Mouse (Mus musculus): ENCODE results near the gene 1700010I14Rik.

The 1700010I14Rik gene

GRCm38 (mm10) chr17:8988119-8988807, at the start of gene 1700010I14Rik:
Gene 1700010I14Rik (plus strand): TSS chr17:8988333.
- TF ChIP-seq CTCF (conservative IDR thresholded peaks at IDR 0.05; ENCODE audit: low read length) = peak; percentile 53
- TF ChIP-seq POU5F1 (IDR thresholded peaks at IDR 0.05; ENCODE audit: borderline replicate concordance, low read length) = no peak
- no peaks in the 10 kb centered on the region for H3K27me3 ChIP-seq (ENCODE audit: insufficient read depth, low read length)
- peak within 1 kb of the TSS; percentile 73 for H3K4me3 ChIP-seq (replicated peaks; ENCODE audit: low read length)
- H3K36me3 ChIP-seq (ENCODE audit: insufficient read depth, low read length) = no peaks in the 10 kb centered on the region
- peaks cover 36% of the 10 kb centered on the region for H3K4me1 ChIP-seq (replicated peaks; ENCODE audit: low read depth, low read length)
- no peaks in the 10 kb centered on the region for H3K9me3 ChIP-seq (ENCODE audit: low read length)

- TF ChIP-seq NANOG (IDR thresholded peaks at IDR 0.05; ENCODE audit: borderline replicate concordance, low read length) = no peak
- no peak for TF ChIP-seq CTCF (conservative IDR thresholded peaks at IDR 0.05; ENCODE audit: low read length)
- TF ChIP-seq POU5F1 (IDR thresholded peaks at IDR 0.05; ENCODE audit: borderline replicate concordance, low read length) = no peak
- H3K27me3 ChIP-seq (ENCODE audit: insufficient read depth, low read length) = no peaks in the 10 kb centered on the region; the same call in 1 of the 2 replicates
- H3K4me1 ChIP-seq (replicated peaks; ENCODE audit: low read depth, low read length) = no peaks in the 10 kb centered on the region
- H3K9me3 ChIP-seq (ENCODE audit: low read length) = no peaks in the 10 kb centered on the region
- no peak overlapping the region for H3K4me3 ChIP-seq (replicated peaks; ENCODE audit: low read length)
- H3K36me3 ChIP-seq (ENCODE audit: insufficient read depth, low read length) = no peaks in the 10 kb centered on the region
Measured at GRCm38 (mm10) chr17:8951588-8951987, 36.5 kb upstream of the 1700010I14Rik start.

- H3K4me3 ChIP-seq (replicated peaks; ENCODE audit: low read length) = no peak overlapping the region
- H3K9me3 ChIP-seq (ENCODE audit: low read length) = no peaks in the 10 kb centered on the region
- no peaks in the 10 kb centered on the region for H3K36me3 ChIP-seq (ENCODE audit: insufficient read depth, low read length)
- H3K27me3 ChIP-seq (ENCODE audit: insufficient read depth, low read length) = no peaks in the 10 kb centered on the region; the same call in 1 of the 2 replicates
- no peak for TF ChIP-seq NANOG (IDR thresholded peaks at IDR 0.05; ENCODE audit: borderline replicate concordance, low read length)
- TF ChIP-seq POU5F1 (IDR thresholded peaks at IDR 0.05; ENCODE audit: borderline replicate concordance, low read length) = no peak
- no peak for TF ChIP-seq CTCF (conservative IDR thresholded peaks at IDR 0.05; ENCODE audit: low read length)
- no peaks in the 10 kb centered on the region for H3K4me1 ChIP-seq (replicated peaks; ENCODE audit: low read depth, low read length)
Measured at GRCm38 (mm10) chr17:8952951-8953350, 35.2 kb upstream of the 1700010I14Rik start.

DNA sequence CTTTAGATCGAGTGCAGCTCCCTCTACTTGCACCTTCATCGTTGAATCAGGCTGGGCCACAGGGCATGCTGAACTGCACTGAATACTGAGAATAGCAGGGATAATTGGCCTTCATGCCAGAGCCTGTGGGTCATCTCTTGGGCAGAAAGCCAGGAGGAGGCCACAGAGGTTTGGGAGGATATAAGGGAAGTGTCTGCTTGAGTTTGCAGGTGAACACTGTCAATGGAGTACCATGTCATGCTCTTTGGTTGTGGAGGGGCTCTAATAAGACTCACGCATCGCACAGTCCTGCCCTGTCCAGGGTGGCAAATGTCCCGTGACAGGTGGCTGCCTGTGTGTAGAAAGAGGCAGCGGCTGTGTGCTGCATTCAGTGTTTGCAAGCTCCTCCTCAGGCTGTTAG, 30.0 kb upstream of the 1700010I14Rik start:
- Histone ChIP-seq H3K27me3 (ENCODE audit: insufficient read depth, low read length) (no peaks in the 10 kb centered on the region), H3K36me3 (ENCODE audit: insufficient read depth, low read length) (no peaks in the 10 kb centered on the region), H3K9me3 (ENCODE audit: low read length) (no peaks in the 10 kb centered on the region), H3K4me3 (replicated peaks; ENCODE audit: low read length) (no peak overlapping the region), H3K4me1 (replicated peaks; ENCODE audit: low read depth, low read length) (peaks cover 3% of the 10 kb centered on the region; the same call in 1 of the 2 replicates)
- TF ChIP-seq NANOG (IDR thresholded peaks at IDR 0.05; ENCODE audit: borderline replicate concordance, low read length) (no peak), POU5F1 (IDR thresholded peaks at IDR 0.05; ENCODE audit: borderline replicate concordance, low read length) (no peak), CTCF (conservative IDR thresholded peaks at IDR 0.05; ENCODE audit: low read length) (no peak)

DNA sequence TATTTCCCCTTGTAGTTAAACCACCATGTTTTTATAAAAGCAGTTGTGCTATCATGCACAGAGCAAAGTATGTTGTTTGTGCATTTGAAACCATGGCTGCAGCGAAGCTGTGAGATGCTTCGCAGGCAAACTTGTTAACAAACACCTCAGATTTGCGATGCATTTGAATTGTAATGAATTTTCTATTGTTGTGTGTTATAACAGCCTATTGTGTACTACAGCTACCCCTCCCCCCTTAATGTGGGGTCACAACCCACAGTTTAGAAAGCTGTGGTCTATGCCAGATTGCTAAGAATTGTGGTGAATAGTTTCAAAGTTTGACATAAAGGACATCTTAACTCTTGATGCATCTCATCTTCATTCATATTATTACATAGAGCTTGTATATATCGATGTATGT, 27.7 kb upstream of the 1700010I14Rik start:
- Histone ChIP-seq H3K36me3 (ENCODE audit: insufficient read depth, low read length) (no peaks in the 10 kb centered on the region), H3K4me3 (replicated peaks; ENCODE audit: low read length) (no peak overlapping the region), H3K4me1 (replicated peaks; ENCODE audit: low read depth, low read length) (peaks cover 3% of the 10 kb centered on the region; the same call in 1 of the 2 replicates), H3K9me3 (ENCODE audit: low read length) (no peaks in the 10 kb centered on the region), H3K27me3 (ENCODE audit: insufficient read depth, low read length) (no peaks in the 10 kb centered on the region)
- no peak for TF ChIP-seq CTCF (conservative IDR thresholded peaks at IDR 0.05; ENCODE audit: low read length)
- no peak for TF ChIP-seq NANOG (IDR thresholded peaks at IDR 0.05; ENCODE audit: borderline replicate concordance, low read length)

GRCm38 (mm10) chr17:8961097-8961496, 27.0 kb upstream of the 1700010I14Rik start:
- Histone ChIP-seq H3K9me3 (ENCODE audit: low read length) (no peaks in the 10 kb centered on the region), H3K4me3 (replicated peaks; ENCODE audit: low read length) (no peak overlapping the region), H3K27me3 (ENCODE audit: insufficient read depth, low read length) (no peaks in the 10 kb centered on the region), H3K36me3 (ENCODE audit: insufficient read depth, low read length) (no peaks in the 10 kb centered on the region), H3K4me1 (replicated peaks; ENCODE audit: low read depth, low read length) (peaks cover 3% of the 10 kb centered on the region; the same call in 1 of the 2 replicates)
- TF ChIP-seq CTCF (conservative IDR thresholded peaks at IDR 0.05; ENCODE audit: low read length) (no peak), POU5F1 (IDR thresholded peaks at IDR 0.05; ENCODE audit: borderline replicate concordance, low read length) (no peak), NANOG (IDR thresholded peaks at IDR 0.05; ENCODE audit: borderline replicate concordance, low read length) (no peak)

DNA sequence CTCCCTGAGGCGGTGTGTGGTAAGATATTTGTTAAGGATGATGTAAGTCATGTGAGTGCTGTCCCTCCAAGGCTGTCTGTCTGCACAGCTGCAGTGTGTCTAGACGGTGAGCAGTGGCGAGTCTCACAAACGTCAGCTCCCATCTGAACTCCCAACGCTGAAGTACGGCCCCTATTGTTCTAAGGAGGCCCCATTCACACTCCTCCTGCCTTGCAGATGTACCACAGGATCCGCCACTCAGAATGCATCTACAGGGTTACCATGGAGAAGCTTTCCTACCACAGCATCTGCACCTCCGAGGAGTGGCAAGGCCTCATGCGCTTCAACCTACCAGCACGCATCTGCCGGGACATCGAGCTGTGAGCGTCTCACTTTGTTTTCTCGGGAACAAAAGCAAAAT, 26.5 kb upstream of the 1700010I14Rik start:
- Histone ChIP-seq H3K4me3 (replicated peaks; ENCODE audit: low read length) (no peak overlapping the region), H3K4me1 (replicated peaks; ENCODE audit: low read depth, low read length) (peaks cover 3% of the 10 kb centered on the region; the same call in 1 of the 2 replicates), H3K9me3 (ENCODE audit: low read length) (no peaks in the 10 kb centered on the region), H3K36me3 (ENCODE audit: insufficient read depth, low read length) (no peaks in the 10 kb centered on the region), H3K27me3 (ENCODE audit: insufficient read depth, low read length) (no peaks in the 10 kb centered on the region)
- TF ChIP-seq CTCF (conservative IDR thresholded peaks at IDR 0.05; ENCODE audit: low read length) = no peak
- no peak for TF ChIP-seq NANOG (IDR thresholded peaks at IDR 0.05; ENCODE audit: borderline replicate concordance, low read length)
- no peak for TF ChIP-seq POU5F1 (IDR thresholded peaks at IDR 0.05; ENCODE audit: borderline replicate concordance, low read length)

GRCm38 (mm10) chr17:8965177-8965576, 23.0 kb upstream of the 1700010I14Rik start:
- Histone ChIP-seq H3K4me1 (replicated peaks; ENCODE audit: low read depth, low read length) (peaks cover 11% of the 10 kb centered on the region), H3K4me3 (replicated peaks; ENCODE audit: low read length) (no peak overlapping the region), H3K9me3 (ENCODE audit: low read length) (no peaks in the 10 kb centered on the region), H3K36me3 (ENCODE audit: insufficient read depth, low read length) (no peaks in the 10 kb centered on the region), H3K27me3 (ENCODE audit: insufficient read depth, low read length) (peaks cover 16% of the 10 kb centered on the region)
- TF ChIP-seq POU5F1 (IDR thresholded peaks at IDR 0.05; ENCODE audit: borderline replicate concordance, low read length) (no peak), NANOG (IDR thresholded peaks at IDR 0.05; ENCODE audit: borderline replicate concordance, low read length) (no peak)

Measured in E14TG2a.4 (cell line).